Mouse (Mus musculus): ENCODE measurements at regions not wholly inside any gene's neighbourhood (a gene's known extent, or its start where the extent isn't known, plus 50 kb on each side); places are given as distances from the start of the nearest gene placed in this dataset.

DNA sequence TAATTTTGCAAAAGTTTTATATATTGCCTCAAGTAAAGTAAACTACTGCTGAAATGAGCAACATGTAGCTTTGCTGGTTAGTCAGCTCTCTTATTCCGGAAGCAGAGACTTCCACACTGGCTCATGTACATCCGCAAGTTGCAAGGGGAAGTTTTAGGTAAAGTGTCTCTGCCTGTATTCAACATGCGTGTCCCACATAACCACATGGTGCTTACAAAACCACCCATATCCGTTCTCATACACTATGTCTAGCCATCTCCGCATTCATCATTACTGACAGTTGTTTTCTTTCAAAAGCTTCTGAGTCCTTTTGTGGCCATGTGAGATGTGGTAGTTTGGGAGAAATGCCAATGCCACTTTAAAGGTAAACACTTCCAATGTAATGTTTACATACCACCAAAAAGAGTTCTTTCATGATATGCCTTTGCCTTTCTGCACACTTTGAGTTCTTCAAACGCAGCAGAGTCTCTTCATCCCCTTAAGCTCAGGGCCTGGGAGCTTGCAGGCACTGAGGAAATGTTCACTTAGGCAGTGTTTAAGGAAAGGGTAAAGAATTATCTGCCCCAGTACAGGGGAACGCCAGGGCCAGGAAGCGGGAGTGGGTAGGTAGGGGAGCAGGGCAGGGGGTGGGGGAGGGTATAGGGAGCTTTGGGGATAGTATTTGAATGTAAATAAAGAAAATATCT is 81.5 kb upstream of the Rgs1 start:
- H3K27me3 ChIP-seq (ENCODE audit: control insufficient read depth, insufficient read depth, low read length): no peaks in the 10 kb centered on the region
- no peak overlapping the region for H3K9ac ChIP-seq (ENCODE audit: low read depth, low read length)
- peak in 1 of 2 experiments; percentile 8 for DNase-seq
- H3K79me2 ChIP-seq (replicated peaks; ENCODE audit: control insufficient read depth, insufficient read depth, low read length): no peaks in the 10 kb centered on the region
- H3K4me3 ChIP-seq: no peak overlapping the region
- 72% methylated on average over 8 of the region's 8 CpGs for WGBS
- H3K4me1 ChIP-seq (ENCODE audit: control insufficient read depth, insufficient read depth, low read length): no peaks in the 10 kb centered on the region
- TF ChIP-seq EP300 (IDR thresholded peaks at IDR 0.05; ENCODE audit: insufficient read depth, low read depth, low read length) (no peak), CTCF (IDR thresholded peaks at IDR 0.05) (no peak), POLR2A (IDR thresholded peaks at IDR 0.05; ENCODE audit: insufficient read depth, low read depth, low read length) (no peak)
- intact Hi-C loops (cut with DNase I): no loop called here
- no peak overlapping the region for H3K27ac ChIP-seq
- H3K36me3 ChIP-seq (ENCODE audit: control insufficient read depth, insufficient read depth, low read length): no peaks in the 10 kb centered on the region

- no peaks in the 10 kb centered on the region for H3K27me3 ChIP-seq (ENCODE audit: control insufficient read depth, insufficient read depth, low read length)
- no peak overlapping the region for H3K4me3 ChIP-seq
- TF ChIP-seq POLR2A (IDR thresholded peaks at IDR 0.05; ENCODE audit: insufficient read depth, low read depth, low read length) (no peak), EP300 (IDR thresholded peaks at IDR 0.05; ENCODE audit: insufficient read depth, low read depth, low read length) (no peak), CTCF (IDR thresholded peaks at IDR 0.05) (no peak)
- H3K36me3 ChIP-seq (ENCODE audit: control insufficient read depth, insufficient read depth, low read length): no peaks in the 10 kb centered on the region
- H3K79me2 ChIP-seq (replicated peaks; ENCODE audit: control insufficient read depth, insufficient read depth, low read length): no peaks in the 10 kb centered on the region
- H3K27ac ChIP-seq: no peak overlapping the region
- WGBS: 70% methylated on average over 6 of the region's 6 CpGs
- DNase-seq: peak in 1 of 2 experiments; percentile 9
- no peak overlapping the region for H3K9ac ChIP-seq (ENCODE audit: low read depth, low read length)
- intact Hi-C loops (cut with DNase I): no loop called here
- no peaks in the 10 kb centered on the region for H3K4me1 ChIP-seq (ENCODE audit: control insufficient read depth, insufficient read depth, low read length)
Observed at GRCm38 (mm10) chr1:144319406-144319805, 70.4 kb upstream of the Rgs1 start.

DNA sequence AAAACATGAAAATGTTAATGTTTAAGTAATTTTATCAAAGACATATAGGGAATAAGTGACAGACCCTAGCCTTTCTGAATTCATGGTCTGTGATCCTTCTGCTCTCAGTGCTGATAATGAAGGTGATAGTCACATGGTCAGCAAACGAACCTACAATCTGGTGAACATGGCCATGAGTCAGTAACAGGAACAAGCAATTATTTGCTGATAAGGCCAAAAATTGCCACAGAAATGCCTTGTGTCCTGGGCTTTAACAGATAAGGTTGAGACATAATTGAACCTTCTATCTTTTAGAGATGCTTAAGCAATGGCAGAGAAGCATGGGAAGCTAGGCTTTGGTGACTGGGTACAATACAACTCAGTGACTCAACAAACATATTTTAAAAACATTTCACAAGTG is 69.2 kb upstream of the Rgs1 start:
- H3K4me3 ChIP-seq: no peak overlapping the region
- no peaks in the 10 kb centered on the region for H3K4me1 ChIP-seq (ENCODE audit: control insufficient read depth, insufficient read depth, low read length)
- H3K79me2 ChIP-seq (replicated peaks; ENCODE audit: control insufficient read depth, insufficient read depth, low read length): no peaks in the 10 kb centered on the region
- H3K27me3 ChIP-seq (ENCODE audit: control insufficient read depth, insufficient read depth, low read length): no peaks in the 10 kb centered on the region
- no peaks in the 10 kb centered on the region for H3K36me3 ChIP-seq (ENCODE audit: control insufficient read depth, insufficient read depth, low read length)
- intact Hi-C loops (cut with DNase I): no loop called here
- WGBS: 27% methylated on average over 1 of the region's 1 CpGs
- no peak for DNase-seq
- H3K9ac ChIP-seq (ENCODE audit: low read depth, low read length): no peak overlapping the region
- no peak for TF ChIP-seq POLR2A (IDR thresholded peaks at IDR 0.05; ENCODE audit: insufficient read depth, low read depth, low read length)
- no peak for TF ChIP-seq CTCF (IDR thresholded peaks at IDR 0.05)
- no peak overlapping the region for H3K27ac ChIP-seq

GRCm38 (mm10) chr1:144317560-144317959 is 68.5 kb upstream of the Rgs1 start:
- Histone ChIP-seq H3K9ac (ENCODE audit: low read depth, low read length) (no peak overlapping the region), H3K4me3 (no peak overlapping the region), H3K36me3 (ENCODE audit: control insufficient read depth, insufficient read depth, low read length) (no peaks in the 10 kb centered on the region), H3K27ac (no peak overlapping the region), H3K79me2 (replicated peaks; ENCODE audit: control insufficient read depth, insufficient read depth, low read length) (no peaks in the 10 kb centered on the region), H3K27me3 (ENCODE audit: control insufficient read depth, insufficient read depth, low read length) (no peaks in the 10 kb centered on the region), H3K4me1 (ENCODE audit: control insufficient read depth, insufficient read depth, low read length) (no peaks in the 10 kb centered on the region)
- 70% methylated on average over 3 of the region's 3 CpGs for WGBS
- DNase-seq: no peak
- intact Hi-C loops (cut with DNase I): no loop called here
- no peak for TF ChIP-seq POLR2A (IDR thresholded peaks at IDR 0.05; ENCODE audit: insufficient read depth, low read depth, low read length)
- TF ChIP-seq EP300 (IDR thresholded peaks at IDR 0.05; ENCODE audit: insufficient read depth, low read depth, low read length): no peak
- TF ChIP-seq CTCF (IDR thresholded peaks at IDR 0.05): no peak

GRCm38 (mm10) chr1:144316251-144316650 is 67.2 kb upstream of the Rgs1 start:
- Histone ChIP-seq H3K79me2 (replicated peaks; ENCODE audit: control insufficient read depth, insufficient read depth, low read length) (no peaks in the 10 kb centered on the region), H3K27ac (no peak overlapping the region), H3K4me1 (ENCODE audit: control insufficient read depth, insufficient read depth, low read length) (no peaks in the 10 kb centered on the region), H3K27me3 (ENCODE audit: control insufficient read depth, insufficient read depth, low read length) (no peaks in the 10 kb centered on the region), H3K36me3 (ENCODE audit: control insufficient read depth, insufficient read depth, low read length) (no peaks in the 10 kb centered on the region), H3K9ac (ENCODE audit: low read depth, low read length) (no peak overlapping the region), H3K4me3 (no peak overlapping the region)
- intact Hi-C loops (cut with DNase I): no loop called here
- TF ChIP-seq CTCF (IDR thresholded peaks at IDR 0.05) (no peak), POLR2A (IDR thresholded peaks at IDR 0.05; ENCODE audit: insufficient read depth, low read depth, low read length) (no peak), EP300 (IDR thresholded peaks at IDR 0.05; ENCODE audit: insufficient read depth, low read depth, low read length) (no peak)
- DNase-seq: no peak
- WGBS: 79% methylated on average over 2 of the region's 2 CpGs

GRCm38 (mm10) chr1:144314382-144314781 is 65.3 kb upstream of the Rgs1 start:
- H3K9ac ChIP-seq (ENCODE audit: low read depth, low read length): no peak overlapping the region
- TF ChIP-seq CTCF (IDR thresholded peaks at IDR 0.05) (no peak), EP300 (IDR thresholded peaks at IDR 0.05; ENCODE audit: insufficient read depth, low read depth, low read length) (no peak)
- H3K79me2 ChIP-seq (replicated peaks; ENCODE audit: control insufficient read depth, insufficient read depth, low read length): no peaks in the 10 kb centered on the region
- WGBS: 74% methylated on average over 2 of the region's 2 CpGs
- H3K4me1 ChIP-seq (ENCODE audit: control insufficient read depth, insufficient read depth, low read length): no peaks in the 10 kb centered on the region
- H3K27ac ChIP-seq: no peak overlapping the region
- intact Hi-C loops (cut with DNase I): no loop called here
- no peaks in the 10 kb centered on the region for H3K36me3 ChIP-seq (ENCODE audit: control insufficient read depth, insufficient read depth, low read length)
- no peaks in the 10 kb centered on the region for H3K27me3 ChIP-seq (ENCODE audit: control insufficient read depth, insufficient read depth, low read length)
- no peak overlapping the region for H3K4me3 ChIP-seq
- no peak for DNase-seq

All from heart, adult 2 months (tissue).